Mouse (Mus musculus) adrenal gland, adult 18-20 months (tissue): Measurements from ENCODE around the gene Csf2rb. TPM values are rescaled to one million over a fixed set of nuclear protein-coding genes. Genes with fewer than 3 reads are reported as not detected.
A peak's percentile ranks its signal among the peaks of the same experiment; 100 is the strongest.
"Not testable (repeated sequence)": the region's sequence is repeated elsewhere in the genome, so short reads cannot be mapped to it uniquely, and the experiment has no call there.

Experiments
- DNase-seq, 2 experiments: peaks; one replicate each; pipeline ENCODE4 v3.0.0; 2021 to 2022; ENCODE audit warnings: low spot score in 2 of 2
- total RNA-seq, 2 experiments: library from RNA; stranded (reverse); gene quantifications; 1 replicate in 1 of 2; 2 replicates in 1 of 2; pipeline ENCODE4 v1.2.3; 2021

The Csf2rb gene
- total RNA-seq, 2 experiments from 2014 or later: 5.6 to 8.4 TPM

GRCm38 (mm10) chr15:78326747-78327146, 1.2 kb downstream of the Csf2rb start:
- DNase-seq: no peak

GRCm38 (mm10) chr15:78327753-78328341, 2.3 kb downstream of the Csf2rb start:
- not testable (repeated sequence) for DNase-seq

- no peak for DNase-seq
Observed at GRCm38 (mm10) chr15:78328520-78329097, 3.1 kb downstream of the Csf2rb start.

- DNase-seq: not testable (repeated sequence)
Observed at GRCm38 (mm10) chr15:78329972-78330371, 4.4 kb downstream of the Csf2rb start.

GRCm38 (mm10) chr15:78330706-78331105, 5.2 kb downstream of the Csf2rb start:
- DNase-seq: peak in 1 of 2 experiments; percentile 33

- no peak for DNase-seq
Observed at GRCm38 (mm10) chr15:78331523-78332340, 6.2 kb downstream of the Csf2rb start.

- DNase-seq: no peak
Observed at GRCm38 (mm10) chr15:78332981-78333380, 7.4 kb downstream of the Csf2rb start.

- DNase-seq: no peak
Observed at GRCm38 (mm10) chr15:78334380-78334779, 8.8 kb downstream of the Csf2rb start.

GRCm38 (mm10) chr15:78339627-78340423, 14.3 kb downstream of the Csf2rb start:
- DNase-seq: peak in 1 of 2 experiments; percentile 56

GRCm38 (mm10) chr15:78340919-78341318, 15.4 kb downstream of the Csf2rb start:
- DNase-seq: not testable (repeated sequence)

- DNase-seq: no peak
Observed at GRCm38 (mm10) chr15:78343683-78344082, 18.1 kb downstream of the Csf2rb start.

GRCm38 (mm10) chr15:78344567-78344966, 19.0 kb downstream of the Csf2rb start:
- DNase-seq: no peak

- DNase-seq: no peak
Observed at GRCm38 (mm10) chr15:78351586-78352165, 26.1 kb downstream of the Csf2rb start.

- peak; percentile 46 to 52 for DNase-seq
Observed at GRCm38 (mm10) chr15:78354958-78355357, 29.4 kb downstream of the Csf2rb start.

- DNase-seq: no peak
Observed at GRCm38 (mm10) chr15:78355548-78355947, 30.0 kb downstream of the Csf2rb start.

GRCm38 (mm10) chr15:78365916-78366315, 40.4 kb downstream of the Csf2rb start:
- no peak for DNase-seq

GRCm38 (mm10) chr15:78366875-78367274, 41.3 kb downstream of the Csf2rb start:
- no peak for DNase-seq

GRCm38 (mm10) chr15:78367811-78368210, 42.3 kb downstream of the Csf2rb start:
- DNase-seq: no peak

GRCm38 (mm10) chr15:78368926-78369346, 43.4 kb downstream of the Csf2rb start:
- peak; percentile 51 to 59 for DNase-seq

- DNase-seq: no peak
Observed at GRCm38 (mm10) chr15:78369641-78370040, 44.1 kb downstream of the Csf2rb start.

- no peak for DNase-seq
Observed at GRCm38 (mm10) chr15:78372796-78373195, 47.2 kb downstream of the Csf2rb start.
